Mouse (Mus musculus) megakaryocyte progenitor cell, adult 5-6 weeks (primary cell): ENCODE results near the gene Apmap. TPM values are rescaled to one million over a fixed set of nuclear protein-coding genes. Genes with fewer than 3 reads are reported as not detected.

Experiments used
- ATAC-seq: replicated peaks from 2 replicates; pipeline ENCODE4 v1.8.0; 2016; ENCODE audit warnings: mild to moderate bottlenecking, moderate TSS enrichment, inconsistent platforms; ENCODE audit not compliant: poor library complexity
- total RNA-seq, 2 experiments: library from RNA; stranded (forward) in 1 of 2; stranded (reverse) in 1 of 2; fragments of 157-497, 149-512 nt in 1 of 2; fragments of 200-1000 nt in 1 of 2; gene quantifications; 2 replicates each; pipeline versions ENCODE4 v1.2.3 to v1.2.4; 2015 to 2017

The Apmap gene
- total RNA-seq (2015) (33.7 and 36.6 TPM in 2 replicates), total RNA-seq (2017) (71.2 and 73.6 TPM in 2 replicates)

GRCm38 (mm10) chr2:150608087-150608799, at the start of gene Apmap:
TSS of gene Apmap (minus strand) at chr2:150608567.
- peak; percentile 81 for ATAC-seq

- ATAC-seq, result no peak
These were observed 48.8 kb upstream of the Apmap start for GRCm38 (mm10) chr2:150656975-150657768.

GRCm38 (mm10) chr2:150656112-150656511, 47.7 kb upstream of the Apmap start:
- ATAC-seq, result peak; percentile 38

DNA sequence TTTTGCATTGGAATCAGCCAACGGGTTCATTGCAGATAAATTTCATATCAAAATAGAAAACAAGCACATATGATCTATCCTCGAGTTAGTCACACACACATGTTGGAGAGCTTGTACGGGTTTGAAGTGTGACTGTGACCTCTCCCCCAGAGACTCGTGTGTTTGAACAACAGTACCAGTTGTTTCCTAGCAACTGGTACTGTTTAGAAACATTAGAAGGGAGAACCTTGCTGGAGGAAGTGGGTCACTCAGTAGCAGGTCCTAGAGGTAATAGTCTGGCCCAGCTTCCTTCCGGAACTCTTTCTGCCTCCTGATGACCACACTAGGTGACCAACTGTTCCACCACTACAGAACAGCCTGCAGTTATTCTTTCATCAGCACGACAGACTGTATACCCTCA, 46.9 kb upstream of the Apmap start:
- no peak; the same call in 1 of the 2 replicates for ATAC-seq

- ATAC-seq, result no peak
These were observed 46.4 kb upstream of the Apmap start for GRCm38 (mm10) chr2:150654814-150655213.

DNA sequence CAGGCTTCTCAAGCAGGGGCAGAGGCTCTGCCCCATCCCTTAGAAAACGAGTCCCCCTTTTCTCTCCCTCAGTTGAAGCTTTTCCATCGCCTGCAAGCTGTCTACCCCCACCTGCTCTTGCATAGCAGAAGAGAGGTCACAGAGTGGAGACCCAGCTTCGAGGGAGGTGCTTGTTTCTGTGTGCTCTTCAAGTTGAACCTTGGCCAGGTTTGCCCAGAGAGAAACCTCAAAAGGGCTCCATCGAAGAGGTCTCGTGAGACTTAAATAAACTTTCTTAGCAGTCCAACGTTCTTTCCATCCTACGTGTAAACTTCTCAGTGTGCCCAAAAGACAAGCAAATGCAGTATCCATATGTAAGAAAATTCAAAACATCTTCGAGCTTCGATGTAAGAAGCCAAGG, 43.0 kb upstream of the Apmap start:
- ATAC-seq, result no peak

GRCm38 (mm10) chr2:150650511-150651074, 42.2 kb upstream of the Apmap start:
- ATAC-seq, result no peak

GRCm38 (mm10) chr2:150648300-150648895, 40.0 kb upstream of the Apmap start:
- ATAC-seq, result no peak

GRCm38 (mm10) chr2:150647681-150648299, 39.4 kb upstream of the Apmap start:
- 0 out of 2 replicates have a peak, but pooled peaks have one; percentile 15 for ATAC-seq

DNA sequence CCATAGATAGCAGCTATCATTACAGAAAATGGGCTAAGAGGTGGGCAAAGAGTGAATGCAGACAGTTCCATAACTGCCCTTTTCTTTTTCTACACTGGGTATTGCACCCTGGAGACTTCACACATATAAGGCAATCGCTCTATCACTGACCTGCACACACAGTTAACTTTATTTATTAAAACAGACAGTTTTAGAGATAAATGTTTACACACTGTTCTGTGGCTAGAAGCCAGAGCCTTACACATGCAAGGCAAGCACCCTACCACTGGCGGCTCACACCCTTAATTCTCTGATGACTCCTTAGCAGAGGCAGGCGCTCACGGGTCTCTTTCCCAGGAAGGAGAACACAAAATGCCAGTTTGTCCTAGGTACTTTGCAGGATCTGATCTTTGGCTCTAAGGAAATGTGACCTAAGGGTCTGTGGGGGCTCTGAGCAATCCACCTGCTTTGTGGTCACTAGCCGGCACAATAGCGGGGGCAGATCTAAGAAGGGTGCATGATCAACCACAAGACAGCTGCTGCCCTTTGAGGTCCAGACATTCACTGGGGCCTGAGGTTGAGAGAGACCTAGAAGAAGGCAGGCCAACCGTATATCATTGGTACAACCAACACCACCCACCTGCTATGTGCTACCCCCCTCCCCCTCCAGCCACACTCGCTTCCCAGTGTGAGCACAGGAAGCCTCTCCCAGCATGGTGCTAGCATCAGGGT, 38.2 kb upstream of the Apmap start:
- peak; percentile 70 for ATAC-seq

- peak; percentile 16; the same call in 1 of the 2 replicates for ATAC-seq
These were observed 36.9 kb upstream of the Apmap start for GRCm38 (mm10) chr2:150645225-150645624.

DNA sequence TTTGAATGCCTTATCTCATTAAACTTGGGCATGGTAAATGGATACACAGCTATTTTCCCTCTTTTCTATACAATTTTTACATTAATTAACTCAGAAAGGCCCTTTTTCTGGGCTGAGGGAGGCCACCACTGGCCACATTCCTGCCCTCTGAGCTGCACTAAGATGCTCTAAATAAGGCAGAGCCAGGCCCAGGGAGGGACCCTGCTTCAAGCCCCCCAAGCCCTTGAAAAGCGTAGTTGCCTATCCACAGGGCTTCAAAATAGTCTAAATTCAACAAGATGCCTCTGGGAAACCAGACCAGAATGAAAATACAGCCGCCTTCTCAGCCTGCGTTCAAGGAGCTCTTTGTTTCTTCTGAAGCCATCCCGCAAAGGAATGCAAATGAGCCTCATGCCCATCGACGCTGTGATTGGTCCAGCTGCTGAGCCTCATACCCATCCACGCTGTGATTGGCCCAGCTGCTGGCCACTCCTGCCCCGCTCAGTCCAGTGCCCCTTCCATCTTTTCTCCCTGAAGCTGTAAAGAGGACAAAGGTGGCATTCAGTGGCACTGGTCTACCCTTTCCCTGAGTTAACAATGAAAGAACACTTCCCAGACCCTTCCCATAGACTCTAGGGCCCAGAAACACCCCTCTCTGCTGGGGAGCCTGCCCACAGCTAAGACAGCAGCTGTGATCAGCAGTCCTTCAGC, 35.5 kb upstream of the Apmap start:
- ATAC-seq, result no peak

- no peak for ATAC-seq
These were observed 34.8 kb upstream of the Apmap start for GRCm38 (mm10) chr2:150643166-150643565.

GRCm38 (mm10) chr2:150638370-150638733, 30.0 kb upstream of the Apmap start:
- ATAC-seq, result peak; percentile 56

- ATAC-seq, result no peak
These were observed 29.5 kb upstream of the Apmap start for GRCm38 (mm10) chr2:150637702-150638369.

GRCm38 (mm10) chr2:150635877-150636446, 27.6 kb upstream of the Apmap start:
- ATAC-seq, result peak; percentile 77

DNA sequence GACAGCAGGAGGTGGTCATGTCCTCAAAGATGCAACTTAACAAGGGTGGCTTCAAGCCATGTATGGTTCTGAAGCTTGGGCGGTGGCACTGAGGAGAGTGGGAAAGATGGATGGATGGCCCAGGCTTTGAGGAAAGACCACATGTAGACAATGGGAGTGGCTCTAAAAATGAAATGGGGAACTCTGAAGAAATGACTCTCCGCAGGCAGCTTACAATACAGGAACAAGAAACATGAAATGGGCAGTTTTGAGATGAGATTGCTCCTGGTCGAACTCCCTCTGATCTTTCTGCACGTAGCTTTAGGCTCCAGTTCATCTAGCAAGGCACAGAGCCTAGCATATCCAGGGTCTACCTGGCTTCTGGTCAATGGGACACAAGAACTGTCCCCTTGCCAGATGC, 20.9 kb upstream of the Apmap start:
- peak; percentile 51 for ATAC-seq

- ATAC-seq, result peak; percentile 60
These were observed 18.8 kb upstream of the Apmap start for GRCm38 (mm10) chr2:150627140-150627539.

DNA sequence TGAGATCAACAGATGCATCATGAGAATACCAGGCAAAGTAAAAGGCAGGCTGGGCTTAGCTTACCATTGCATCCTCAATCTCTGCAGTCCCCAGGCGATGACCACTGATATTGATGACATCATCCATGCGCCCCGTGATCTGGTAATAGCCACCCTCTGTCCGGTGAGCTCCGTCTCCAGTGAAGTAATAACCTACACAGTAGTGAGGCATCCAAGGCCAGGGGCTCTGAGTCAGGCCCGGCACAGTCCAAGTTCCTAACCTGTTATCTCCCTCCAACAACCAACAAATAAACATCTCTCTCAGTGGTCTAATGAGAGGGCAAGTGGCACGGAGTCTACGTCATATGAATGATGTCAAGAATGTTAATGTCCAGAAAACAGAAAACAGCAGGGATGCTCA, 16.6 kb upstream of the Apmap start:
- ATAC-seq, result no peak
